ENCODE assay signal across 8 mouse cellular contexts in the genomic region with DNA sequence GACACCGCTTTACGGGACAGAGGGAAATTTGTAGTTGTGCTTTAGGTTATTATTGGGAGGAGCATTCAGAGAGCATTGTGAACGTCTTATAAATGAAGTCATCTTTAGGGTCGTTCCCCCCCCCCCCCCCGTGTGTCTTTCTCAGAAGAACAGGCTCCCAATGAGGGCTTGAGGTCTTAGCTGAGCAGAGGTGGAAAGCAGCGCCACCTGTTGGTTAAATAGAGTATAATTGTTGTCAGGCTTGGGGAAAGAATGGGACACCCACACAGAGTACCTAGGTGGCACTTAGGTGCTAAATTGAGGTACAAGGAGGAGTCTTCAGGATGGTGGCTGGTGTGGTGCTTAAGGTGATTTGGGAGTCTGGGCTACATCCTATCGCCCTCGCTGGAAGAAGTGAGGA. TPM values are rescaled to one million over a fixed set of nuclear protein-coding genes. Genes with fewer than 3 reads are reported as not detected.
A peak's percentile ranks its signal among the peaks of the same experiment; 100 is the strongest.
DNase-seq lines count a peak whose midpoint lies in the region; ATAC-seq and TF ChIP-seq lines count a peak whose summit lies in the region.
"Had no signal": no experiment of that assay in that cellular context is flagged by ENCODE, and none has a peak within 500 bp of the region (broad histone marks: within the 10 kb centered on the region; RNA-seq: fewer than 3 reads in every experiment).

No protein-coding gene starts in this region.

- TF ChIP-seq POLR2A in kidney, adult 2 months (IDR thresholded peaks at IDR 0.05; ENCODE audit: low read depth, low read length), result no peak
- TF ChIP-seq POLR2A in ES-Bruce4 (IDR thresholded peaks at IDR 0.05; ENCODE audit: insufficient read depth, low read length), result no peak

- WGBS in kidney, adult 2 months, result 34% methylated on average over 8 of the region's 8 CpGs
- WGBS in kidney, embryonic 15.5 days, result 42% methylated on average over 8 of the region's 8 CpGs
- WGBS in midbrain, embryonic 14.5 days, result 35% methylated on average over 8 of the region's 8 CpGs

- peak; percentile 36 for DNase-seq in kidney, adult 2 months
- DNase-seq in CD4-positive helper T cell, adult 2 months (ENCODE audit: low read depth, low spot score), result peak; percentile 43
- DNase-seq in forelimb bud, embryonic 11.5 days (ENCODE audit: low read depth, low spot score), result peak; percentile 62
- DNase-seq in midbrain, embryonic 14.5 days, result peak; percentile 78
- no peak for DNase-seq in spleen, postnatal 14 days (ENCODE audit: low spot score in 2 of 2)
- DNase-seq: liver, embryonic 13.5 days had no signal

- H3K36me3 ChIP-seq in kidney, adult 2 months (ENCODE audit: control insufficient read depth, insufficient read depth, low read length), result no peaks in the 10 kb centered on the region
- H3K36me3 ChIP-seq in kidney, embryonic 15.5 days, result no peaks in the 10 kb centered on the region
- H3K36me3 ChIP-seq in ES-Bruce4 (ENCODE audit: control insufficient read depth, insufficient read depth, low read length, poor library complexity, severe bottlenecking), result no peaks in the 10 kb centered on the region
- H3K36me3 ChIP-seq in midbrain, embryonic 14.5 days (ENCODE audit: control insufficient read depth, insufficient read depth, low read length), result no peaks in the 10 kb centered on the region
- H3K36me3 ChIP-seq: liver, embryonic 13.5 days had no signal

- no peak overlapping the region for H3K4me3 ChIP-seq in kidney, adult 2 months (ENCODE audit: insufficient read depth, low read depth, low read length)
- H3K4me3 ChIP-seq in kidney, embryonic 15.5 days (replicated peaks), result no peak overlapping the region
- H3K4me3 ChIP-seq in ES-Bruce4 (ENCODE audit: low read depth, low read length), result no peak overlapping the region
- no peak overlapping the region for H3K4me3 ChIP-seq in midbrain, embryonic 14.5 days (replicated peaks; ENCODE audit: low read depth, low read length)
- H3K4me3 ChIP-seq: liver, embryonic 13.5 days had no signal

- no peaks in the 10 kb centered on the region; the same call in 1 of the 2 replicates for H3K27me3 ChIP-seq in kidney, adult 2 months (replicated peaks; ENCODE audit: control insufficient read depth, insufficient read depth, low read length)
- H3K27me3 ChIP-seq in kidney, embryonic 15.5 days, result peaks cover 42% of the 10 kb centered on the region
- H3K27me3 ChIP-seq in ES-Bruce4 (ENCODE audit: control insufficient read depth, insufficient read depth, low read length, poor library complexity, severe bottlenecking), result no peaks in the 10 kb centered on the region
- peaks cover 33% of the 10 kb centered on the region for H3K27me3 ChIP-seq in midbrain, embryonic 14.5 days (ENCODE audit: control insufficient read depth, insufficient read depth, low read length)

- H3K9me3 ChIP-seq in kidney, embryonic 15.5 days (replicated peaks), result peaks cover 7% of the 10 kb centered on the region
- no peaks in the 10 kb centered on the region; the same call in 1 of the 2 replicates for H3K9me3 ChIP-seq in ES-Bruce4 (replicated peaks; ENCODE audit: control insufficient read depth, insufficient read depth, low read length, poor library complexity, severe bottlenecking)
- no peaks in the 10 kb centered on the region for H3K9me3 ChIP-seq in midbrain, embryonic 14.5 days (ENCODE audit: control insufficient read depth, low read length)
- H3K9me3 ChIP-seq: liver, embryonic 13.5 days had no signal

- no peak for ATAC-seq in kidney, embryonic 15.5 days (replicated peaks; ENCODE audit: low FRiP score)
- ATAC-seq in midbrain, embryonic 14.5 days (ENCODE audit: low FRiP score, low TSS enrichment), result no peak

- no peaks in the 10 kb centered on the region for H3K4me1 ChIP-seq in kidney, adult 2 months (ENCODE audit: control insufficient read depth, insufficient read depth, low read length)
- peaks cover 4% of the 10 kb centered on the region; the same call in 1 of the 2 replicates for H3K4me1 ChIP-seq in kidney, embryonic 15.5 days
- no peaks in the 10 kb centered on the region for H3K4me1 ChIP-seq in ES-Bruce4 (ENCODE audit: control insufficient read depth, insufficient read depth, low read length)
- peaks cover 2% of the 10 kb centered on the region; the same call in 1 of the 2 replicates for H3K4me1 ChIP-seq in midbrain, embryonic 14.5 days (ENCODE audit: control insufficient read depth, insufficient read depth, low read length)
- H3K4me1 ChIP-seq: liver, embryonic 13.5 days had no signal

- H3K9ac ChIP-seq in kidney, embryonic 15.5 days, result no peak overlapping the region
- no peak overlapping the region for H3K9ac ChIP-seq in ES-Bruce4 (ENCODE audit: low read depth, poor library complexity, severe bottlenecking)
- no peak overlapping the region for H3K9ac ChIP-seq in midbrain, embryonic 14.5 days (replicated peaks; ENCODE audit: low read length)
- H3K9ac ChIP-seq: liver, embryonic 13.5 days had no signal

- peak; percentile 47 for TF ChIP-seq CTCF in kidney, adult 2 months (conservative IDR thresholded peaks at IDR 0.05; ENCODE audit: insufficient read depth, insufficient read length, low read depth, low read length)
- peak; percentile 36 for TF ChIP-seq CTCF in ES-Bruce4 (IDR thresholded peaks at IDR 0.05; ENCODE audit: low read depth, low read length)

- no peak for TF ChIP-seq EP300 in ES-Bruce4 (IDR thresholded peaks at IDR 0.05; ENCODE audit: insufficient read depth, low read depth, low read length)

- H3K27ac ChIP-seq in kidney, adult 2 months (ENCODE audit: insufficient read depth, low read depth, low read length), result no peak overlapping the region
- no peak overlapping the region for H3K27ac ChIP-seq in kidney, embryonic 15.5 days
- H3K27ac ChIP-seq in ES-Bruce4 (ENCODE audit: insufficient read depth, low read length), result no peak overlapping the region
- H3K27ac ChIP-seq in midbrain, embryonic 14.5 days (replicated peaks; ENCODE audit: low read depth, low read length), result no peak overlapping the region
- H3K27ac ChIP-seq: liver, embryonic 13.5 days had no signal

- no peak overlapping the region for H3K4me2 ChIP-seq in kidney, embryonic 15.5 days
- no peak overlapping the region for H3K4me2 ChIP-seq in midbrain, embryonic 14.5 days (ENCODE audit: low read length)
- H3K4me2 ChIP-seq: liver, embryonic 13.5 days had no signal

RNA-seq across cellular contexts. Expression of gene Neurog1, which starts 14.5 kb away (rescaled TPM):
- not detected in 2 replicates for polyA plus RNA-seq in kidney, adult 2 months (2012; rRNA removed)
- polyA plus RNA-seq in kidney, embryonic 15.5 days (2015; fragmentation: Nextera tagmentation; extraction: Ambion mirVana), result not detected in 2 replicates
- 0.36 TPM in 1 of 2 replicates, not detected in the other for polyA plus RNA-seq in ES-Bruce4 (2011; ENCODE audit: insufficient read depth, insufficient read length, low read depth, missing spikeins)
- 3.6 and 8.9 TPM in 2 replicates for polyA plus RNA-seq in midbrain, embryonic 14.5 days (2014; fragmentation: Nextera tagmentation; extraction: Ambion mirVana)
- polyA plus RNA-seq: liver, embryonic 13.5 days had no signal

RNA-seq across cellular contexts. Expression of gene Cxcl14, which starts 29.9 kb away (rescaled TPM):
- 50.5 and 57.2 TPM in 2 replicates for polyA plus RNA-seq in kidney, adult 2 months (2012; rRNA removed)
- 23.8 and 25.3 TPM in 2 replicates for polyA plus RNA-seq in kidney, embryonic 15.5 days (2015; fragmentation: Nextera tagmentation; extraction: Ambion mirVana)
- polyA plus RNA-seq in ES-Bruce4 (2011; ENCODE audit: insufficient read depth, insufficient read length, low read depth, missing spikeins), result 2.3 and 3.3 TPM in 2 replicates
- polyA plus RNA-seq in midbrain, embryonic 14.5 days (2014; fragmentation: Nextera tagmentation; extraction: Ambion mirVana), result 10.2 and 11.2 TPM in 2 replicates

Comparison
In these comparisons a context has a peak if more than half of its experiments do, and no peak if none do; other contexts are left out.
1. DNase-seq: peak in kidney, adult 2 months (single experiment), CD4-positive helper T cell, adult 2 months (single experiment), forelimb bud, embryonic 11.5 days (single experiment) and midbrain, embryonic 14.5 days (single experiment); none in spleen, postnatal 14 days (0 of 2).